Mouse (Mus musculus): ENCODE results near the gene Actn1. TPM values are rescaled to one million over a fixed set of nuclear protein-coding genes. Genes with fewer than 3 reads are reported as not detected.

The Actn1 gene
- polyA plus RNA-seq, 1 experiment from 2014 or later, result 15.9 TPM

GRCm38 (mm10) chr12:80168178-80168686, 91.9 kb downstream of the Actn1 start:
- peak; percentile 78 for ATAC-seq
- WGBS (ENCODE audit: insufficient replicate concordance), result 18% methylated on average over 35 of the region's 35 CpGs
- Histone ChIP-seq H3K27me3 (replicated peaks) (no peaks in the 10 kb centered on the region), H3K4me2 (peak overlapping the region; percentile 66), H3K36me3 (peaks cover 31% of the 10 kb centered on the region), H3K9me3 (replicated peaks) (no peaks in the 10 kb centered on the region), H3K4me1 (peaks cover 11% of the 10 kb centered on the region), H3K4me3 (peak overlapping the region; percentile 71), H3K27ac (peak overlapping the region; percentile 65; the same call in 1 of the 2 replicates), H3K9ac (peak overlapping the region; percentile 71)

- Histone ChIP-seq H3K4me1 (peaks cover 11% of the 10 kb centered on the region), H3K9me3 (replicated peaks) (no peaks in the 10 kb centered on the region), H3K4me3 (no peak overlapping the region), H3K27me3 (replicated peaks) (no peaks in the 10 kb centered on the region), H3K27ac (no peak overlapping the region), H3K36me3 (peaks cover 22% of the 10 kb centered on the region; the same call in 1 of the 2 replicates), H3K9ac (no peak overlapping the region), H3K4me2 (no peak overlapping the region; the same call in 1 of the 2 replicates)
- no peak for ATAC-seq
- WGBS (ENCODE audit: insufficient replicate concordance), result 82% methylated on average over 3 of the region's 3 CpGs
Measured at GRCm38 (mm10) chr12:80167321-80167720, 92.8 kb downstream of the Actn1 start.

- H3K4me2 ChIP-seq, result no peak overlapping the region
- H3K27me3 ChIP-seq (replicated peaks), result no peaks in the 10 kb centered on the region
- H3K27ac ChIP-seq, result no peak overlapping the region
- peaks cover 11% of the 10 kb centered on the region for H3K4me1 ChIP-seq
- WGBS (ENCODE audit: insufficient replicate concordance), result 79% methylated on average over 4 of the region's 4 CpGs
- H3K4me3 ChIP-seq, result no peak overlapping the region
- H3K36me3 ChIP-seq, result peaks cover 21% of the 10 kb centered on the region; the same call in 1 of the 2 replicates
- no peak overlapping the region for H3K9ac ChIP-seq
- H3K9me3 ChIP-seq (replicated peaks), result no peaks in the 10 kb centered on the region
- no peak for ATAC-seq
Measured at GRCm38 (mm10) chr12:80166651-80167050, 93.5 kb downstream of the Actn1 start.

GRCm38 (mm10) chr12:80164526-80164925, 95.6 kb downstream of the Actn1 start:
- no peak overlapping the region for H3K9ac ChIP-seq
- H3K4me3 ChIP-seq, result no peak overlapping the region
- 81% methylated on average over 8 of the region's 8 CpGs for WGBS (ENCODE audit: insufficient replicate concordance)
- no peak for ATAC-seq
- H3K36me3 ChIP-seq, result peaks cover 6% of the 10 kb centered on the region; the same call in 1 of the 2 replicates
- H3K4me1 ChIP-seq, result peaks cover 11% of the 10 kb centered on the region
- H3K27me3 ChIP-seq (replicated peaks), result no peaks in the 10 kb centered on the region
- no peak overlapping the region for H3K4me2 ChIP-seq
- no peak overlapping the region for H3K27ac ChIP-seq
- H3K9me3 ChIP-seq (replicated peaks), result no peaks in the 10 kb centered on the region

DNA sequence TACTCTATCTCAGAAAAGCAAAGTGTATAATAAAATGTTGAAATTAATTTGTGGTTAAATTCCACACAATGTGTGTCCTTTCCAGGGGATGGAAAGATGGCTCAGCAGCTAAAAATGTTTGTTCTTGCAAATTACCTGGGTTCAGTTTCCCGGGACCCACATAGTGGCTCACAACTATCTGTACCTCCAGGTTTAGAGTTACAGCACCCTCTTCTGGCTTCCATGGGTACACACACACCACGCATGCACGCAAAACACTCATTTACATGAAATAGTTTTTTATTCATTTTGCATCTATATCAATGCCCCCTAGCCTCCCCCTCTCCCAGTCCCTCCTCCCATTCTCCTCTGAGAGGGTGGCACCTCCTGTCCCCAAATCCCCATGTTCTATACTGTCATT, 97.7 kb downstream of the Actn1 start:
- Histone ChIP-seq H3K4me2 (no peak overlapping the region), H3K4me1 (peaks cover 4% of the 10 kb centered on the region; the same call in 1 of the 2 replicates), H3K9me3 (replicated peaks) (no peaks in the 10 kb centered on the region), H3K36me3 (peaks cover 6% of the 10 kb centered on the region; the same call in 1 of the 2 replicates), H3K27me3 (replicated peaks) (no peaks in the 10 kb centered on the region), H3K4me3 (no peak overlapping the region), H3K9ac (no peak overlapping the region), H3K27ac (no peak overlapping the region)
- ATAC-seq, result no peak
- WGBS (ENCODE audit: insufficient replicate concordance), result 80% methylated on average over 3 of the region's 3 CpGs

GRCm38 (mm10) chr12:80157675-80158074, 102.5 kb downstream of the Actn1 start:
- Histone ChIP-seq H3K4me2 (peak overlapping the region; percentile 34), H3K4me3 (no peak overlapping the region), H3K4me1 (no peaks in the 10 kb centered on the region), H3K27me3 (replicated peaks) (no peaks in the 10 kb centered on the region), H3K36me3 (no peaks in the 10 kb centered on the region), H3K9me3 (replicated peaks) (no peaks in the 10 kb centered on the region), H3K27ac (no peak overlapping the region), H3K9ac (no peak overlapping the region)
- ATAC-seq, result no peak
- 3% methylated on average over 5 of the region's 5 CpGs for WGBS (ENCODE audit: insufficient replicate concordance)

DNA sequence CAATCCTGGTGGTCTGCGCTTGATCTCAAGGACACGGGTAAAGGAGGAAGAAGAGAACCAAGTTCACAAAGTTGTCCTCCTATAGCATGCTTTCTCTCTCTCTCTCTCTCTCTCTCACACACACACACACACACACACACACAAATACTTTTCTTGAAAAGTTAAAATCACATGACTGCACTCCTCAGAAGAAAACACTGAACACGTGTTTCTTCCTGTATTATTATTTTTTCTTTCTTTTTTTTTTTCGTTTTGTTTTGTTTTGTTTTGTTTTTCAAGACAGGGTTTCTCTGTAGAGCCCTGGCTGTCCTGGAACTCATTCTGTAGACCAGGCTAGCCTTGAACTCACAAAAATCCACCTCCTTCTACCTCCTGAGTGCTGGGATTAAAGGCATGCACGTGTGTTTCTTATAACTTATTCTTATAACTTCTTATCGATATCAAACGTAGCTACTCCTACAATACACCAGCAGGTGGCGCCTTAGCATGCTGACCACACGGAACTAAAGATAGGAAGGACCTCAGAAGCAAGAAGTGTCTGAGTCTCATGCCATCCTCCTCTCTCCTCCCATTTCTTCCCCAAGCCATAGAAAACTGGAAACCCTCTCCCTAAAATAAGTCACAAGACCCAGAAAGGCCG, 106.4 kb downstream of the Actn1 start:
- 30% methylated on average over 10 of the region's 10 CpGs for WGBS (ENCODE audit: insufficient replicate concordance)
- 0 out of 2 replicates have a peak overlapping the region, but pooled peaks have one; percentile 12 for H3K4me2 ChIP-seq
- no peaks in the 10 kb centered on the region for H3K27me3 ChIP-seq (replicated peaks)
- H3K4me1 ChIP-seq, result peaks cover 11% of the 10 kb centered on the region; the same call in 1 of the 2 replicates
- H3K4me3 ChIP-seq, result no peak overlapping the region
- H3K9ac ChIP-seq, result no peak overlapping the region
- H3K9me3 ChIP-seq (replicated peaks), result peaks cover 5% of the 10 kb centered on the region; the same call in 1 of the 2 replicates
- no peaks in the 10 kb centered on the region for H3K36me3 ChIP-seq
- H3K27ac ChIP-seq, result no peak overlapping the region
- ATAC-seq, result no peak

DNA sequence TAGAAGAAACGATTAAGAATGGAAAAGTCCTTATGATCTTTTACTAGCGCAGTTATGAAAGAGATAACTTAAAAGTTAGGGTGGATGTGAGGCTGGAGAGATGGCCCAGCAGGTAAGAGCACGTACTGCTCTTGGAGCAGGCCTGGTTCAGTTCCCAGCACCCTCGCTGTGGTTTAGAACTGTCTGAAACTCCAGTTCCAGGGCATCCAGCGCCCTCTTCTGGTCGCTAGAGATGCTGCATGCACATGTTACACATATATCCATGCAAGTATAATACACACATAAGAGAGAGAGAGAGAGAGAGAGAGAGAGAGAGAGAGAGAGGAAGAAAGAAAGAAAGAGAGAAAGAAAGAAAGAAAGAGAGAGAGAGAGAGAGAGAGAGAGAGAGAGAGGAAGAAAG, 107.1 kb downstream of the Actn1 start:
- no peak for ATAC-seq
- H3K9ac ChIP-seq, result no peak overlapping the region
- 71% methylated on average over 6 of the region's 6 CpGs for WGBS (ENCODE audit: insufficient replicate concordance)
- H3K9me3 ChIP-seq (replicated peaks), result peaks cover 5% of the 10 kb centered on the region; the same call in 1 of the 2 replicates
- no peak overlapping the region for H3K4me3 ChIP-seq
- H3K4me2 ChIP-seq, result no peak overlapping the region
- H3K27ac ChIP-seq, result no peak overlapping the region
- no peaks in the 10 kb centered on the region for H3K27me3 ChIP-seq (replicated peaks)
- no peaks in the 10 kb centered on the region for H3K36me3 ChIP-seq
- peaks cover 11% of the 10 kb centered on the region; the same call in 1 of the 2 replicates for H3K4me1 ChIP-seq

DNA sequence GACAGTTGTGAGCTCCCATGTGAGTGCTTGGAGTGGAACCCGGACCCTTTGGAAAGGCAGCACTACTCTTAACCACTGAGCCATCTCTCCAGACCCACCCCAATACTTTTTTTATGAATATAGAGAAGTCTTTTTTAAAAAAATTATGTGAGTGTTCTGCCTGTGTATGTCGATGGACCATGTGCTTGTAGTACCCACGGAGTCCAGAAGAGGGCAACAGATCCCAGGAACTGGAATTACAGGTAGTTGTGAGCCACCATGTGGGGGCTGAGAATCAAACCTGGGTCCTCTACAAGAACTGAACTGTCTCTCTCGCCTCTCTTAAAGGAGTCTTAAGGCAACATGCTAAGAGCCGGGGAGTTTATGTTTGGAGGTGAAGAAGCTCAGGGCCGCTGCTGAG, 108.3 kb downstream of the Actn1 start:
- WGBS (ENCODE audit: insufficient replicate concordance), result 78% methylated on average over 6 of the region's 6 CpGs
- no peak overlapping the region for H3K9ac ChIP-seq
- no peak for ATAC-seq
- H3K4me2 ChIP-seq, result no peak overlapping the region
- no peaks in the 10 kb centered on the region for H3K36me3 ChIP-seq
- H3K4me3 ChIP-seq, result no peak overlapping the region
- H3K27me3 ChIP-seq (replicated peaks), result no peaks in the 10 kb centered on the region
- H3K4me1 ChIP-seq, result peaks cover 13% of the 10 kb centered on the region; the same call in 1 of the 2 replicates
- H3K27ac ChIP-seq, result no peak overlapping the region
- H3K9me3 ChIP-seq (replicated peaks), result peaks cover 5% of the 10 kb centered on the region; the same call in 1 of the 2 replicates

DNA sequence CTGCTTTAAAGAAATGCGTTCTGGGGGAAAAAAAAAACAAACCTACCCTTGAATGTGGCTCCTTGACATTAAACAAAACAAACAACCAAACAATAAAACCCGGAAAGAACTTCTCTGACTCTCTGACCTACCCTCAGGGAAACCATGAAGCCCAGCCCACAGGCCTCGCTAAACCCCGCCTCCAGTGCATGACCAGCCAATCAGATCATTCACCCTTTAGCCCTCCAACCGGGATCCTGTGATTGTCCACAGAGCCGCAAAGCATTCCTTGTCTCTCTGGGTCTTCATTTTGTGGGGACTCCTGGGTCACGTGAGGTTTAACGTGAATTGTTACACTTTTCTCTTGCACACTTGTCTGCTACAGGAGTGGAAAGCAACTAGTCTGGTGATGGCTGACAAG, 109.5 kb downstream of the Actn1 start:
- Histone ChIP-seq H3K4me3 (peak overlapping the region; percentile 17), H3K4me1 (peaks cover 17% of the 10 kb centered on the region; the same call in 1 of the 2 replicates), H3K27me3 (replicated peaks) (no peaks in the 10 kb centered on the region), H3K4me2 (peak overlapping the region; percentile 57), H3K27ac (no peak overlapping the region), H3K36me3 (no peaks in the 10 kb centered on the region), H3K9me3 (replicated peaks) (peaks cover 5% of the 10 kb centered on the region; the same call in 1 of the 2 replicates), H3K9ac (no peak overlapping the region)
- ATAC-seq, result peak; percentile 60; the same call in 1 of the 2 replicates
- WGBS (ENCODE audit: insufficient replicate concordance), result 24% methylated on average over 8 of the region's 8 CpGs

- Histone ChIP-seq H3K9me3 (replicated peaks) (peaks cover 5% of the 10 kb centered on the region; the same call in 1 of the 2 replicates), H3K36me3 (no peaks in the 10 kb centered on the region), H3K4me2 (no peak overlapping the region), H3K27me3 (replicated peaks) (no peaks in the 10 kb centered on the region), H3K4me3 (no peak overlapping the region), H3K9ac (no peak overlapping the region), H3K27ac (no peak overlapping the region), H3K4me1 (peaks cover 17% of the 10 kb centered on the region; the same call in 1 of the 2 replicates)
- ATAC-seq, result no peak
- WGBS (ENCODE audit: insufficient replicate concordance), result 76% methylated on average over 11 of the region's 11 CpGs
Measured at GRCm38 (mm10) chr12:80147563-80148214, 112.5 kb downstream of the Actn1 start.
